Mouse (Mus musculus): ENCODE data around the gene Enho. TPM values are rescaled to one million over a fixed set of nuclear protein-coding genes. Genes with fewer than 3 reads are reported as not detected.

Gene Enho
- polyA plus RNA-seq, 1 experiment from 2014 or later = 1.5 TPM

DNA sequence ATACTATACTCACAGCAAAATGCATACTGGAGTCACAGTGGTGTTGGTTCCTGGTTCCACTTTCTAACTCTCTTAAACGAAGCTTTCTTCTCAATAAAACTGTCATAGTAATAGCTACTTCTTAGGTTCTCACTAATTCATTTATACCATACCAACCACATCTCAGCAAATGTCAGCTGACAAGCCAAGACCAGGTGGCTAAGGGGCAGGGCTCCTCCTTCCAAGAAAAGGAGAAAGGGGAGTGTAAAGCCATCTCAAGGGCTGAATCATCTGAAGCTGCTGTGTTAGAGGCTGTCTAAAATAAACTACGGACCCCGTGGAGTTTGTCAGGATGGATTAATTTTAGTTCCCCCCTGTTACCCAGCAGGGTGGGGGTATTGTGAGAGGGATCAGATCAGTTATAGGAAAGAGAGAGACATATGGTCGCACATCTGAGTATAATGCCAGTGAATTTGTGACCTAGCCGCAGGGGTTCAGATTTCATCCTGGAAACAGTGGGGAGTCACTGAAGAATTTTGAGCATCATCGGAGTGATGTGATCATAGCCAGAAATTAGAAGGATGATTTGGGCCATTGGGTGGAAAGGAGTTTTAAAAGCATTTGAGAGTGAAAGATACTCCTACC lies 1.2 kb upstream of the Enho start:
- Histone ChIP-seq H3K27me3 (peaks cover 28% of the 10 kb centered on the region), H3K4me2 (no peak overlapping the region), H3K4me1 (replicated peaks) (peaks cover 16% of the 10 kb centered on the region), H3K9me3 (replicated peaks) (no peaks in the 10 kb centered on the region), H3K4me3 (replicated peaks) (no peak overlapping the region), H3K9ac (no peak overlapping the region), H3K36me3 (no peaks in the 10 kb centered on the region), H3K27ac (no peak overlapping the region)
- ATAC-seq (ENCODE audit: low read depth) = no peak
- 72% methylated on average over 6 of the region's 6 CpGs for WGBS (ENCODE audit: insufficient replicate concordance)
- DNase-seq = no peak

DNA sequence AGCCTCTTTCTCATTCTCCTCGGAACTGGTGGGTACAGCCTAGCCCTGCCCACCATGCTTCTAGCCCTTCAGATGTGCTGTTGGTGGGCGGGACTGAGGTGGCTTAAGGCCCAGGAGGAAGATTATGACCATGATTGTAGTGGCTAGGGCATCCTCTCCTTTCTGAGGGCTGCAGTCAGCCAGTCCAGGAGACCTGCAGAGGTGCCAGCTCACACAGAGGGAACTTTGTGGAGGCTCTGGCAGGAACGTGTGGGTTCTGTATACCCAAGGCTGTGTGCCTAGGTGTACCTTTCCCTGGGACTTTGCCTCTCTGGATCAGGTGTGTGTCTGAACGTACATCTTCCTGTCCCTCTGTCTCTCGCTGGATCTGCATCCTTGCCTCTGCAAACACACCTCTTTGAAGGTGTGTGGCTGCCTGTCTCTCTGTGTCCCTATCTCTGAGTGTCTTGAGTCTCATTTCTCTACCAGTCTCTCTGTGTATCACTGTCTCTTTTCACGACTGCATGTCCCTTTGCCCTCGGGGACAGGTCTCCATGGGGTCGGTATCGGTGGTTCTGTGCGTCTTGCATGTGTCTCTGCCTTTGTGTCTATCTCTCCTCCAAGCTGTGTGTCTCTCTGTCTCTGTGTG lies 796 bp downstream of the Enho start:
- peak overlapping the region; percentile 79 for H3K4me2 ChIP-seq
- H3K27ac ChIP-seq = no peak overlapping the region
- peak overlapping the region; percentile 56 for H3K4me3 ChIP-seq (replicated peaks)
- H3K9me3 ChIP-seq (replicated peaks) = no peaks in the 10 kb centered on the region
- peaks cover 39% of the 10 kb centered on the region for H3K27me3 ChIP-seq
- DNase-seq (no peak), ATAC-seq (ENCODE audit: low read depth) (no peak; the same call in 1 of the 2 replicates)
- H3K36me3 ChIP-seq = no peaks in the 10 kb centered on the region
- WGBS (ENCODE audit: insufficient replicate concordance) = 22% methylated on average over 10 of the region's 10 CpGs
- peaks cover 16% of the 10 kb centered on the region for H3K4me1 ChIP-seq (replicated peaks)
- H3K9ac ChIP-seq = peak overlapping the region; percentile 60

GRCm38 (mm10) chr4:41638828-41639213 lies 1.3 kb downstream of the Enho start:
- H3K36me3 ChIP-seq = no peaks in the 10 kb centered on the region
- H3K27me3 ChIP-seq = peaks cover 39% of the 10 kb centered on the region
- ATAC-seq (ENCODE audit: low read depth) (no peak), DNase-seq (no peak)
- H3K9me3 ChIP-seq (replicated peaks) = no peaks in the 10 kb centered on the region
- no peak overlapping the region for H3K4me3 ChIP-seq (replicated peaks)
- no peak overlapping the region for H3K9ac ChIP-seq
- H3K4me2 ChIP-seq = no peak overlapping the region
- peaks cover 16% of the 10 kb centered on the region for H3K4me1 ChIP-seq (replicated peaks)
- WGBS (ENCODE audit: insufficient replicate concordance) = 72% methylated on average over 6 of the region's 6 CpGs
- no peak overlapping the region for H3K27ac ChIP-seq

DNA sequence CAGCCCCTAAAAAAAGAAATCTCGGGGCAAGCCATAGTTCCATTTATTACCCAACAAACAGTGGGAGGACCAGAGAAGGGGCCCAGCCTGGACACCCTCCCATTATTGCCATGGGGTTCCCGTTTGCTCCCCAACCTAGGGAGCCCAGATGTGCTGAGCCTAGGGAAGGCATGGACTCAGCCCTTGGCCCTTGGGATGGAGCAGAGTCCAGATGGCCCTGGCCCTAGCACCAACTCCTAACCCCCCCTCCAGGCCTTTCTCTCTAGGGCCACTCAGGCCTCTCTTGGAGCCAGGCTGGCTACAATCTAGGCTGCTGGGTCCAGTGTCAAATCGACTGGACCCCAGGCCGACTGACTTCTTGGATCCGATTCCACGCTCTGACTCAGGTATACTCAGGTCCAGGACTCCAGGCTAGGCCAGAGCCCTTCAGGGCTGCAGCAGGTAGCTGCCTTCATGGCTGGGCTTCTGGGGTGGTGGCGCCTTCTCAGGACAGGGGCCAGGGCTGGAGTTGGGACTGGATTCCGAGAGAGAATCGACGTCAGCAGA lies 1.9 kb downstream of the Enho start:
- peaks cover 16% of the 10 kb centered on the region for H3K4me1 ChIP-seq (replicated peaks)
- H3K27me3 ChIP-seq = peaks cover 39% of the 10 kb centered on the region
- H3K36me3 ChIP-seq = no peaks in the 10 kb centered on the region
- ATAC-seq (ENCODE audit: low read depth) = no peak
- no peak overlapping the region for H3K27ac ChIP-seq
- no peak overlapping the region for H3K4me2 ChIP-seq
- no peak overlapping the region for H3K4me3 ChIP-seq (replicated peaks)
- H3K9me3 ChIP-seq (replicated peaks) = no peaks in the 10 kb centered on the region
- no peak overlapping the region for H3K9ac ChIP-seq
- 75% methylated on average over 10 of the region's 10 CpGs for WGBS (ENCODE audit: insufficient replicate concordance)
- no peak for DNase-seq

- DNase-seq (no peak), ATAC-seq (ENCODE audit: low read depth) (no peak)
- Histone ChIP-seq H3K4me3 (replicated peaks) (no peak overlapping the region), H3K9ac (no peak overlapping the region), H3K4me1 (replicated peaks) (peaks cover 18% of the 10 kb centered on the region), H3K36me3 (no peaks in the 10 kb centered on the region), H3K27ac (no peak overlapping the region; the same call in 1 of the 2 replicates), H3K9me3 (replicated peaks) (no peaks in the 10 kb centered on the region), H3K4me2 (no peak overlapping the region), H3K27me3 (peaks cover 39% of the 10 kb centered on the region)
- 61% methylated on average over 10 of the region's 10 CpGs for WGBS (ENCODE audit: insufficient replicate concordance)
Measured at GRCm38 (mm10) chr4:41636882-41637635, 3.1 kb downstream of the Enho start.

GRCm38 (mm10) chr4:41636366-41636765 lies 3.8 kb downstream of the Enho start:
- H3K36me3 ChIP-seq = no peaks in the 10 kb centered on the region
- ATAC-seq (ENCODE audit: low read depth) = no peak
- H3K9ac ChIP-seq = no peak overlapping the region
- H3K27ac ChIP-seq = no peak overlapping the region
- H3K9me3 ChIP-seq (replicated peaks) = no peaks in the 10 kb centered on the region
- peaks cover 24% of the 10 kb centered on the region for H3K4me1 ChIP-seq (replicated peaks)
- no peak overlapping the region for H3K4me2 ChIP-seq
- H3K4me3 ChIP-seq (replicated peaks) = no peak overlapping the region
- DNase-seq = no peak
- WGBS (ENCODE audit: insufficient replicate concordance) = 28% methylated on average over 7 of the region's 7 CpGs
- peaks cover 44% of the 10 kb centered on the region for H3K27me3 ChIP-seq

DNA sequence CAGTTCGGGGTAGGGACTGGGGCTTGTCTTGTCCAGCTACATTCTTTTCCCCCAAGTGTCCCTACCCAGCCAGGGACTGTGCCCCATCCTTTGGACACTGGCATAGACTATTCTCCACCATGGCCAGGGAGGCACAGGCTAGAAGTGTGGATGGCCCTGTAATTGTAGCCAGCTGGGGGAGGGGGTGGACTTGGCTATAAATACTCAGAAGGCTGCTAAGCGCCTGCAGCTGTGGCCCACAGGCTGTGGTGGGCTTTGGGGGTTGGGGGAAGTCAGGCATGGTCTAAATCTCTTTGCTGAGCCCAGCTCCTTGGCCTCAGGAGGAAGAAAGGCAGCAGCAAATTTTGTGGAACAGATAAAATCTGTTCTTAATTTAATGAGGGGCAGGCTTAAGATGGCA lies 4.2 kb downstream of the Enho start:
- H3K4me3 ChIP-seq (replicated peaks) = no peak overlapping the region
- WGBS (ENCODE audit: insufficient replicate concordance) = 43% methylated on average over 2 of the region's 2 CpGs
- no peaks in the 10 kb centered on the region for H3K9me3 ChIP-seq (replicated peaks)
- H3K36me3 ChIP-seq = no peaks in the 10 kb centered on the region
- no peak overlapping the region for H3K27ac ChIP-seq
- H3K9ac ChIP-seq = no peak overlapping the region
- ATAC-seq (ENCODE audit: low read depth) (no peak), DNase-seq (no peak)
- H3K4me1 ChIP-seq (replicated peaks) = peaks cover 29% of the 10 kb centered on the region
- no peak overlapping the region for H3K4me2 ChIP-seq
- peaks cover 44% of the 10 kb centered on the region for H3K27me3 ChIP-seq

DNA sequence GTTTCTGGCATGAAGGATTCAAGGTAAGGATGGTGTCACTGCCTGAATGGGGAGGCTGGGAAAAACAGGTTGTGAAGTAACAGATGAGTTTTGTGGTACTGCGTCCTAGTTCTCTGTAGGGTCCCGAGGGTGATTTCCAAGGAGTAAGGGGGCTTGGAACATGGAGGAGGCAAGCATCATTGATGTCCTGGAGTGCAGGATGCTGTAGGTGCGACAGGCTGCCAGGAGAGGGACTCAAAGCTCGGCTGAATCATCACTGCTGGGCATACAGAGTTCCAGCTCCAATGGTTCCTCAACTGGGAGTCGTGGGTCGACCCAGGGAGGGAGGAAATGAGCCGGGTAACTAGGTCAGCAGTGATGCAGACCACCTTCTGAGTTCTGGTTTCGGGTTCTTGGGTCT lies 4.9 kb downstream of the Enho start:
- DNase-seq (no peak), ATAC-seq (ENCODE audit: low read depth) (no peak)
- Histone ChIP-seq H3K27ac (no peak overlapping the region), H3K4me2 (no peak overlapping the region), H3K4me1 (replicated peaks) (peaks cover 25% of the 10 kb centered on the region), H3K9me3 (replicated peaks) (no peaks in the 10 kb centered on the region), H3K9ac (no peak overlapping the region), H3K27me3 (peaks cover 44% of the 10 kb centered on the region), H3K36me3 (no peaks in the 10 kb centered on the region), H3K4me3 (replicated peaks) (no peak overlapping the region)
- WGBS (ENCODE audit: insufficient replicate concordance) = 48% methylated on average over 8 of the region's 8 CpGs

DNA sequence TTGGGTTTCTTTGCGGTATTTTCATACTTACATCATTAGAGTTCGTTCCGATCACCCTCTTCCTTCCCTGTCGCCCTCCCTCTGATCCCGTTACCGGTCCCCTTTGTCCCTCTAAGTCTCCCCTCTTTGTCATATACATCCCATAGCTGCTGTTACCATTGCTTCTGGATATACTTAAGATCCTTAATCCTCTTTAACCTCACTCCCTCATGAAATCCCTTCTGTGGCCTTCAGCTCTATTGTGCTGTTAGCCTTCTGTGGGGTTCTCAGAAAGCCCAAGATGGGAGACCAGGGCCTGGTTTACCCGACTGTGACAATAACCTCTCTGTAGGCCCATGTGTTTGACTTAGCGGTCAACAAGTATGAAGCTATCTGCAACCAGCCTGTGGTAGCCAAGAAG lies 5.5 kb downstream of the Enho start:
- ATAC-seq (ENCODE audit: low read depth) = no peak
- H3K36me3 ChIP-seq = no peaks in the 10 kb centered on the region
- no peak for DNase-seq
- H3K4me3 ChIP-seq (replicated peaks) = no peak overlapping the region
- WGBS (ENCODE audit: insufficient replicate concordance) = 80% methylated on average over 8 of the region's 8 CpGs
- H3K9me3 ChIP-seq (replicated peaks) = no peaks in the 10 kb centered on the region
- H3K9ac ChIP-seq = no peak overlapping the region
- peaks cover 26% of the 10 kb centered on the region for H3K4me1 ChIP-seq (replicated peaks)
- H3K27me3 ChIP-seq = peaks cover 41% of the 10 kb centered on the region
- H3K27ac ChIP-seq = no peak overlapping the region
- no peak overlapping the region for H3K4me2 ChIP-seq

DNA sequence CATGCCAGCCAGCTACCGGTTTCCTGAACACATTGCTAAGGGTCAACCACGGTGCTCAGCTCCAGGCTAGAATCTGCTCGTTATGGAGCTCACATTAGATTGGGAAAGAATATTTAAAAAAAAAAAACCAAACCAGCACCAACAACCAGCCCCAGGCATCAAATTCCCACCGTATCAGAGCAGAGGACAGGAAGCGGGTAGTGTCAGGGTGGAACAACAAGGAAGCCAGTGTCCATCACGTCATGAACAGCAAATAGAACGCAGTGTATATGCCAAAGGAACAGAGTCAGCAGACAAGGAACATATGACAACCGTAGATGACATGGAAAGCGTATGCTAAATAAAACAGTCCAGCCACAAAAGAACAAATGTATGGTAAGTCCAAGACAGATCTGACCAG lies 7.1 kb downstream of the Enho start:
- H3K4me3 ChIP-seq (replicated peaks) = no peak overlapping the region
- peaks cover 24% of the 10 kb centered on the region for H3K27me3 ChIP-seq
- H3K36me3 ChIP-seq = no peaks in the 10 kb centered on the region
- H3K27ac ChIP-seq = no peak overlapping the region
- no peak overlapping the region for H3K9ac ChIP-seq
- no peaks in the 10 kb centered on the region for H3K9me3 ChIP-seq (replicated peaks)
- no peak overlapping the region for H3K4me2 ChIP-seq
- ATAC-seq (ENCODE audit: low read depth) (no peak), DNase-seq (no peak)
- H3K4me1 ChIP-seq (replicated peaks) = peaks cover 34% of the 10 kb centered on the region
- 44% methylated on average over 9 of the region's 9 CpGs for WGBS (ENCODE audit: insufficient replicate concordance)

DNA sequence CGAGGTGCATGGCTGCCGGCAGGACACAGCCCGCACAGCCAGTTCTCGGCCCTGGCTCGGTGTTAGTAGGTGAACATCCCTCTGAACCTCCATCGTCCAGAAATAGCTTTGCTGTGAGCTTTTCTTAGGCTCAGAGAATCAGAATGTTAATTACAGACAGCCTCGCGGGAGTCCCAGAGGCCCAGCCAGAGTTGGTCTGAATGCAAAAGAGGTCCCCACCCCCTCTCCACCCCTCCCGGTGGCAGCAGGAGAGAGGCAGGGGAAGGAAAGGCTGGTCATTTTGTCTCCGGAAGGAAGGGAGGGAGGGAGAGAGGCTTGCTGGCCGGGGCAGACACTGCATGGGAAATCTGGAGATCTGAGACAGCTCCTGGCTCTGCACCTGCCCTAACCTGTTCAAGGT lies 8.7 kb downstream of the Enho start:
- WGBS (ENCODE audit: insufficient replicate concordance) = 6% methylated on average over 11 of the region's 11 CpGs
- DNase-seq (no peak), ATAC-seq (ENCODE audit: low read depth) (no peak)
- H3K4me2 ChIP-seq = peak overlapping the region; percentile 26; the same call in 1 of the 2 replicates
- peaks cover 34% of the 10 kb centered on the region for H3K4me1 ChIP-seq (replicated peaks)
- H3K27me3 ChIP-seq = peaks cover 16% of the 10 kb centered on the region
- no peaks in the 10 kb centered on the region for H3K36me3 ChIP-seq
- H3K4me3 ChIP-seq (replicated peaks) = no peak overlapping the region
- no peak overlapping the region for H3K9ac ChIP-seq
- H3K27ac ChIP-seq = no peak overlapping the region
- no peaks in the 10 kb centered on the region for H3K9me3 ChIP-seq (replicated peaks)
